Mouse (Mus musculus) right cerebral cortex, adult 2 months (tissue): ENCODE measurements around the gene Bckdk.
"Not testable (repeated sequence)": the region's sequence is repeated elsewhere in the genome, so short reads cannot be mapped to it uniquely, and the experiment has no call there.

Source experiments
- DNase-seq, 2 experiments: peaks; one replicate each; pipeline ENCODE4 v3.0.0; 2021 to 2022; ENCODE audit warnings: low spot score in 2 of 2

Gene Bckdk

DNA sequence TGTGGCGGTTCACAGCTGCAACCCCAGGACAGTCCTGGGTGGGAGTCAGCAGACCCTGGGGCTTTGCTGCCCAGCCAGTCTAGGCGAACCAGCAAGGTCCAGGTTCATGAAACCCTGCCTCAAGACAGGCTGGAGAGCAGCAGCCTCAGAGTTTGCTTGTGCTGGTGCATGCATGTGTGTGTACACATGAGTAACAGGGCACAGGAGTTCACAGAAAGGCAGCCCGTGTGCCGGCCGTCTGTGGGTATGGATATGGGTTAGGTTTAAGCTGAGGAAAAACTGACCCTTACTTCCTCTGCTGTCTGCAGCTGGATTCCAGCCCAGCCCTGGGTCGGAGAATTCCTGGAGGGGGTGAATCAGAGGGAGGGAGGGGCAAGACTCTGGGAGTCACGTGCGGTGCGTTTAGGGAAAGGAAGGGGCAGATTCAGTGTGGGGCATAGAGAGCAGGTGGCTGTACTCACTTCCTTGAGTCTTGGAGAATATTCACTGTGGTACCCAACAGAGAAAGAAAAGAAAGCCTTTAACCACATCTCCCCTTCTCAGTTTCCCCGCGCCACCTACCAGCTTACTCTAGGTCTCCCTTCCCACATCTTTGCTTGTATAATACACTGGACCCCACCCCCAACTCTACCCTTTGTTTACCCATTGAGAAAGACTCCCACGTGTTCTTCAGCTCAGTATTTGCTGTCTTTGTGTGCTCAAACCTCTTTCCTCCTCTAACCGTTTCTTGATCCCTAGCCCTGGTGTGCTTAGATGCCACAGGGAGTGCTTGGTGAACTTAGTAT, 27.7 kb downstream of the Bckdk start:
- no peak for DNase-seq

DNA sequence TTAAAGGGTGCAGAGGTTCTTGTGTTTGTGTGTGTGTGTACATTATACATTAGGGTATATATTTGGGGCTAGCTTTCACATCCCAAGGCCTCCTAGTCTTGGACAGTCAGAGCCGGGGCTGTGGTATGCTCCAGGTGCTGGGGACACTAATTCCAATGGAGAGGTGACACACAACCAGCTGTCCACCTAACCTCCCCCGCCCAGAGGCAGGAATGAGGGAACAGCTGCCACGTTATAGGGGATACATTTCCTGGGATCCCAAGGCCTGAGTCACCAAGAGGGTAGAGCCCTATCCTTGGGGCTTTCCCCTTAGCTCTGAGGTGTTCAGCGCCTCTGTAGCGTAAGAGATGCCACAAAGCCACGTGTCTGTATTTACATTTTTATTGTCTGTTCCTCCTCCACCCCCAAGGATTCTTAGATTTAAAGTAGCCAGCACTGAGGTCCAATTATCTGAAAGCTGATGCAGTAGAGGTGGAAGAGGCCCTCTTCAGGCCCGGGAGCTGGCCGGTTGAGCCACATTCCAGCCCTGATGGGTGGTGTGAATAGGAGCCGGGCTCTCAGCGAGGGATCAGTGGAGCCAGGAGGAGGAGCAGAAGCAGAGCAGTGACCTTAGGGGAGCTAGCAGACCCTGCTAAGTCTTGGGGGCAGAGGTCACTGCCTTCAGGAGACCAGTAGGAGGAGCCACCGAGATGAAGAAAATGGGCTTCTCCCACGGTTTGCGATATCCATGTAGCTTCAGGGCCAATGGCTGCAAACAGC, 28.6 kb downstream of the Bckdk start:
- DNase-seq = no peak

- DNase-seq = no peak
Observed at GRCm38 (mm10) chr7:127934075-127934474, 30.2 kb downstream of the Bckdk start.

GRCm38 (mm10) chr7:127935028-127935722, 31.3 kb downstream of the Bckdk start:
- peak; percentile 94 to 95 for DNase-seq

DNA sequence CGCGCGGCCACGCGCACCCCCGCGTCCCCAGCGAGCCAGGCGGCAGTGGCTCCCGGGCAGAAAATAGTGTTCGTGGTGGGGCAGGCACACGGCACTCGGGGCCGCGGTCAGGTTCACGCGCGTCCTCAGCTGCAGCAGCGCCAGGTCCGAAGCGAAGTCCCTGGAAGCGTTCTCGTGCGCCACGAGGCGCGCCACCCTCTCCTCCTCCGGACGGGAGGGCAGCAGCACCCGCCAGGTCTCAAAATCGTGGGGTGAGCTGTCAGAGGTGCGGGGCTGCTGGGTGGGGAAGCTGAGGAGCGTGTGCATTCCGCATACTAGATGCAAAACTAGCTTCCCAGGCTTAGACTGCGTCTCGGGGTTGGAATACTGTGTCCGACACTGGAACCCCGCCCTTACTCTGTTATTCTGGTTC, 31.9 kb downstream of the Bckdk start:
- no peak for DNase-seq

DNA sequence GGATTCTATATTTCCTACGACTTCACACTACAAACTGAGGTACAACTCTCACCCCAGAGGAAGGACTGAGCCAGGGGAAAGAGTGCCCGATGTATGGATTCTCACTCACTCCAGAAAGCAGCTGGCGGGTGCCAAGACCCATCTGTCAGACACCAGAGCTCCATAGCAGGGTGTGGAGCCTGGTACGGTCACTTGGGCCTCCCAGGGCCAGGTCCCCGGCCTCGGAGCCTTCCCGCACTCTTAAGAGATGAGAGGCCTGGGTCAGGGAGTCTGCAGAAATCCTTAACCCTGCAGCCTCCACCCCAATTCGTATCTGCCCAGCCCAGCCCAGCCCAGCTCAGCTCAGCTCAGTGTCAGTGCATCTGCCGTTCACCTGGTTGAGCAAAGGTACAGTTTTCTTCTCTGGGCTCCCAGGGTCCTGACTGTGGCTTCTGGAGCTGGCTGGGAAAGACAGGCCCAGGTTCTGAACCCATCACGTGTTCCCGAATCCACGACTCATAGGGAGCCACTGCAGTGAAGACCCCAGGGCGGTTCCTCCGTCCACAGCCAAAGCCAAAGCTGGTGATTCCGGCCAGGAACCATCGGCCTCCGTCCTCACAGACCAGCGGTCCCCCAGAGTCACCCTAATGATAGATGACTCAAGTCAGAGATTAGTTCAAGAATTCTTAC, 32.5 kb downstream of the Bckdk start:
- DNase-seq = no peak

- not testable (repeated sequence) for DNase-seq
Observed at GRCm38 (mm10) chr7:127942097-127942496, 38.2 kb downstream of the Bckdk start.

GRCm38 (mm10) chr7:127944614-127945013, 40.7 kb downstream of the Bckdk start:
- DNase-seq = no peak

DNA sequence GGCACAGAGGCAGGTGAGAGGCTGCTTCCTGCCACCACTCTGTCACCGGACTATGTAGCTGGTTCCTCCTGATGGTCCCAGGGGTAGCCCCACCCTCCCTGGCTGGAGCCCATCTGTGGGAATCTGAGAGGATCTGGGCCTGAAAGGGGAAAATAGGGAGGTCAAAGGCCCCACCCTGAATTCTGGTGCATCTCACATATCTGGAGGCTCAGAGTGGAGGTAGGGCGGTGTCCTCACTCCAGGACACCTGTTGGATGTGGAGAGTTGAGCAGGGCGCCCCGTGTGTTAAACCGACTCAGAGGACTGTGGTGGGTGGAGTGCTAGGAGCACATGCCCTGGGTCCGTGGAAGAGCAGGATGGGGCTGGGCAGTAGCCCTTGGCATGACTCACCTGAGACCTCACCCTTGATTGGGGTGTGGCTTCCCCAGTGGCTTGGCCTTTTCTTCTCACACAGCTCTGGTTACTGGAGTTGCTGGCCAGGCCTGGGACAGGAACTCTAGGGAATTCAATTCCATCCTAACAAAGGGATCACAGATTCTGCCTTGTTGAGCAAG, 42.7 kb downstream of the Bckdk start, which contains the start of gene Prss36:
Gene Prss36 (minus strand): TSS at position 256 of the 554 bp plus-strand sequence.
- DNase-seq = no peak

- DNase-seq = no peak
Observed at GRCm38 (mm10) chr7:127952864-127953581, 49.1 kb downstream of the Bckdk start.

- no peak for DNase-seq
Observed at GRCm38 (mm10) chr7:127959364-127959763, 55.5 kb downstream of the Bckdk start.
